Mouse (Mus musculus) heart, adult 2 months (tissue): Measurements from ENCODE around the gene Pkn1.

Experiments used
- CTCF ChIP-seq: fragments of 200-600 bp; IDR thresholded peaks from 2 replicates; pipeline ENCODE4 v1.8.1; 2022; ENCODE audit warnings: antibody characterized with exemption, mild to moderate bottlenecking, moderate library complexity
- POLR2A ChIP-seq: fragments of 200-500 bp; IDR thresholded peaks from 2 replicates; pipeline ENCODE4 v1.6.1; 2011; ENCODE audit warnings: mild to moderate bottlenecking, low read depth, low read length, control low read depth; ENCODE audit not compliant: insufficient read depth

- TF ChIP-seq POLR2A: no peak
- TF ChIP-seq CTCF: no peak
Measured at GRCm38 (mm10) chr8:83716563-83716962, 17.6 kb upstream of the Pkn1 start.
